Mouse (Mus musculus) layer of hippocampus, postnatal 10 days (tissue): ENCODE measurements around the gene D7Ertd443e. TPM values are rescaled to one million over a fixed set of nuclear protein-coding genes. Genes with fewer than 3 reads are reported as not detected.

Experiments used
- DNase-seq, 2 experiments: peaks; one replicate each; pipeline ENCODE4 v3.0.0; 2021; ENCODE audit warnings: low spot score in 2 of 2
- total RNA-seq, 2 experiments: library from RNA; stranded (reverse); gene quantifications; 2 replicates each; pipeline ENCODE4 v1.2.3; 2021

The D7Ertd443e gene
- total RNA-seq, 2 experiments from 2014 or later = 0.87 to 1.1 TPM

GRCm38 (mm10) chr7:134229899-134230298, 155.6 kb downstream of the D7Ertd443e start:
- DNase-seq = no peak

- peak; percentile 51 to 61 for DNase-seq
Observed at GRCm38 (mm10) chr7:134227773-134228455, 157.5 kb downstream of the D7Ertd443e start.

- no peak for DNase-seq
Observed at GRCm38 (mm10) chr7:134227101-134227500, 158.4 kb downstream of the D7Ertd443e start.

DNA sequence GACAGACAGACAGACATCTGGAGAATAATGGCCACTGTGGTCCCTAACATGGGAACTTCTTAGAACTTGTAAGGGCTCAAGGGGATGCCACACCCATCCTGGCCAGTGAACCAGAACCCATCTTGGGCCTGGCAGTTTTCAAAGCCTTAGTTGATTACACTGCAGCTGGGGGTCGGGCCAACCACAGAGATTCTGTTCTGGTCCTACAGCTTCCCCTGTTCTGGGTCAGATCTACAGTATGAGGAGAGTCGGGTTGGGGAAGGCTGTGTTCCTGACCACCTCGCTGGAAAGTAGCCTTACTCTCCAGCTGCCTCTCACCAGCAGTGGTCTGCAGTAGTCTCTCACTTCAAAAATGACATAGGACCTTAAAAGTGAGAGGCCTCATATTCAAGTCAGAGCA, 159.2 kb downstream of the D7Ertd443e start:
- no peak for DNase-seq

DNA sequence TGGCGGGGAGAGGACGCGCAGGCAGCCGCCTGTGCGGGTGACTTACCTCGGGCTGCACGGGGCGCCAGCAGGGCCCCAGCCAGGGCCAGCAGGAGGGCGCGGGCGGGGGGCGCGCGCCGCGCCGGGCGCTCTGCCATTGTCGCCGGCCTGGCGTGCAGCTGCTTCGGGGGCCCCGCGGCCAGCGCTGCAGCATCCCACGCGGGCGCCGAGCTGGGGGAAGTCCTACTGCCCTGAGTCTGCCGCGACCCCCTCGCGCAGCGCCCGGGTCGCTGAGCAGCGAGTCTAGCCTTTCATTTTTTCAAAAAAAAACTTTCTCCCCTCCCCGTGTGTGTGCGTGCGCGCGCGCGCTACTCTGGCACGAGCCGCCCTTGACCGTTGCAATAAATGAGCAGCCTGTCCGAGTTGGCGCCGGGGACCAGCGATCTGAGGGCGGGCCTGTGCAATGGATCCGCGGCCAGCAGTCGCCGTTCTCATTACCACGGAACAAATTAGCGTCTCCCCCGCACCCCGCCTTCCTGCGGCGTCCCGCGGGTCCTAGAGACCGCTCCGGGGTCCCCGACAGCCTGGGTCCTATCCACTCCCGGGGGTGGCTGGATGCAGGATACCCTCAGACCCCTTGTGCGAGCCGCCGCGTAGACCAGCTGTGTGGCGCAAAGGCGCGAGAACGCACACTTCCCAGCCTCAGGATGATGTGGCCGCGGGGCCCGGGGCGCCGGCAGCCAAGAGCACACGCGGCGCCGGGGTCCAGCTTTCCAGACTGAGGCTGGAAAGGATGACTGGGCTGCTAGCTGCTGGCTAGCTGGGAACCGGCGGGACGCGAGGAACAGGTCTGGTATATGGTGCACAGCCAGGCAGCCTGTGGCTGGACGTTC, 160.5 kb downstream of the D7Ertd443e start:
- DNase-seq = peak; percentile 77 to 82

GRCm38 (mm10) chr7:134224421-134224740, 161.1 kb downstream of the D7Ertd443e start:
- DNase-seq = no peak

DNA sequence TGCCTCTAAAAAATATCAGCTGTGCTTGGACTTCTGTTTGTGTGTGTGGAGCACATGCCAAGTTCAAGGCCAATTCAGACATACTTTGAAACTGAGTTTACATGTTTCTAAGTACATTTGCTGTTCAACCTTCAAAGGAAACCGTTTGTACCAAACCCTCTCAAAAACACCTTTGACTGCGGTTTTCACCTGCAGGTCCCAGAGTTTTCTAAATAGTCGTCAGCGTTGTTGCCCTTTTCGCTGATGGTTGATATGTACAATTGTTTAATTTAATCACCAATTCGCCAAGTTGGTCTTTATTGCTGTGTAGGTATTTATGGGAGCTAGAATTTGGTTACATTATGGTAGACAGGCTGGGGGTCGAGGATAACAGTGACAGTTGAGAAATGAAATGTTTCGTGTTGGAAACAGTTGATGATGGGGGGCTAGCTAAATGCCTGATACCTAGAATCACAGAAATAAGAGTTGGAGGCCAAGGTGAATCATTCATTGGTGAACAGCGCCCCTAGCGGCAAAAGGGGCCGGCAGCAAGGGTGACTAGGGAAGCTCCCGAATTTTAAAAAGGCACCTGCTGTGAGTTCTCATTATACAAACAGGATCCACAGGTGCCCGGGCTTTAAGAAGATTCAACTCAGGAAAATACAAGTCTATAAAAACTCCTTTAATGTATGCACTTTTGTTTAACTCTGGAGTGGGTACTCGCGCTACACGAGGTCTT, 161.9 kb downstream of the D7Ertd443e start:
- peak; percentile 92 to 95 for DNase-seq

Other genes starting within 250 kb of the D7Ertd443e start
- 10 to 100 TPM; 16.3 to 16.8 TPM for gene Adam12, start 153.5 kb downstream of the D7Ertd443e start, total RNA-seq